Mouse (Mus musculus) induced T-regulatory cell, adult 2 months (primary cell): ENCODE data around the gene Stpg3.

Source experiments
- DNase-seq: peaks from one replicate; pipeline ENCODE4 v3.0.0-alpha.2; 2012; ENCODE audit warnings: low read depth

Stpg3 gene

GRCm38 (mm10) chr2:25207593-25207992, 6.8 kb downstream of the Stpg3 start:
- no peak for DNase-seq

DNA sequence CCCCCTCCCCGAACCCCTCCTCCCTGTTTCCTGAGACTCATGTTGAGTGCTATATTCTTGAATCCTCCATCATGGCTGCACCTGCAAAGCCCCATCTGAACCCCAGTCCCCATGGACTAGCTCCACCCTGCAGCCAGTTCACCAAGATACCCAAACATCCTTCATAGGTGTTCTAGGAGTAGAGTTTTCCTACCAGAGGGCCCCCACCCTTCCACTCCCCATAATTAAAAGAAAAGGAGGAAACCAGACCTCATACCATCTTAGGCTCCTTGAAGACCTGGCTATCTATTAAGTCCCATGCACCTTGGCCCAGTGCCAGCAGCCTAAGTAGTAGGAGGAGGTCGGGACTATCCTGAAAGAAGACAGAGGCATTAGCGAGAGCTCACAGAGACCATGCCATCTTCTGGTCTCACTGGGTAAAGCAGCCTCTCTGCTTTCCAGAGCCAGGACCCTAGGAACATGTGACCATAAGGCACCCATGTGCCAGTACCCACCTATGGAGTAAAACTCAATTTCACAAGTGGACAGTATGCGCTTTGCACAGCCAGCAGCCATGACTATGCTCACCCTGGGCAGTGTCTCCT, 10.7 kb downstream of the Stpg3 start:
- DNase-seq: peak; percentile 36

GRCm38 (mm10) chr2:25200631-25201030, 13.8 kb downstream of the Stpg3 start:
- DNase-seq: no peak

- DNase-seq: no peak
These were observed 16.5 kb downstream of the Stpg3 start for GRCm38 (mm10) chr2:25197946-25198345.

GRCm38 (mm10) chr2:25197191-25197590, 17.2 kb downstream of the Stpg3 start:
- no peak for DNase-seq

GRCm38 (mm10) chr2:25196172-25196954, 18.1 kb downstream of the Stpg3 start, which contains the start of gene Tor4a:
Tor4a (minus strand) TSS chr2:25196886.
- peak; percentile 87 for DNase-seq

- DNase-seq: peak; percentile 90
These were observed 19.0 kb downstream of the Stpg3 start for GRCm38 (mm10) chr2:25195211-25196156.

DNA sequence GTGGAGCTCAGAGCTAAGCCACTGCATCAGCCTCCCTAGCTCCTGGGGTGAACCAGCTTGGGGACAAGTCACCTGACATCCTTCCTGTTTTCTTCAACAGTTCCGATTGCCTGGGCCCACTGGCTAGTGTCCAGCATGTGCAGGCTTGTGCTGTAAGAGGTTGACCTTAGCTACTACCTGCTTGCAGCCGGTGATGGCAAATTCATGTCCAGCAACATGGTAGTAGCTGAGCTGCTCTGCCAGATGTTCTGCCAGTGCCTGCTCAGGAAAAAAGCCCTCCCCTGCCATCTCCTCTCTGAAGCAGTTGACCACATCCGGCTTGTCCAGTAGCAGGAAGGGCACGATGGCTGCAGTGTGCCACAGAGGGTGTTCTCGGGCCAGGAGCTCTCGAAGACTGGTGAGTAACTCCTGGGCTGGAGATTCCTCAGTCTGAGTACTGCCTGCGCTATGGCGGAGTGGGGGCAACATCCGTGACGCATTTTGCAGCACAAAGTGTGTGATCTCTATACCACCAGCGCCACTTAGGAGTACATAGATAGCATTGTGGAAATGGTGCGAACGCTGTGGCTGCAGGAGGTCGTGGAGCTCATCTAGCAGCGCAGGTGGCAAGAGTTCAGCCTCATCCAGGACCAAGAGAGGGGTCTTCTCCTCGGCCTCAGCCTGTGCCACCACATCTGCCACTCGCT, 19.8 kb downstream of the Stpg3 start:
- peak; percentile 67 for DNase-seq

- no peak for DNase-seq
These were observed 20.4 kb downstream of the Stpg3 start for GRCm38 (mm10) chr2:25194006-25194405.

DNA sequence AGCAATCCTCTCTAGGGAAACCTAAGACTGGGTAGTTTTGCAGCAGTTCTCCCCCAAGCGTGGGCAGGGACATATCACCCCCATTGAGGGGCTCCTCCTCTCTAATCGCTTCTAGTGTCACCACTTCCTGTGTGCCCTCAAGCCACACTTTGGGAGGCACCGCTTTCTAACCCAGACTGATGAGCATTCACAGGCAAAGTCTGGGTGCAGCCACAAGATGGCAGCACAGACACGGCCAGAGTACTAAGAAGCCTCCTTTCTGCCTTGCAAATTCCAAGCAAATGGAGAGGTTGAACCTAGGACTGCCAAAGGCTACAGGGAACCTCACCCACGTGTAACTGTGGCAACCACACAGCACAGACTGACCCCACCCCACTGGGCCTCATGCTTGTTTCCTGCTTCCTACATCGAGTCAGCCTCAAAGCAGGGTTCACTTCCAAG, 21.1 kb downstream of the Stpg3 start:
- DNase-seq: peak; percentile 94

- no peak for DNase-seq
These were observed 26.6 kb downstream of the Stpg3 start for GRCm38 (mm10) chr2:25187841-25188240.

DNA sequence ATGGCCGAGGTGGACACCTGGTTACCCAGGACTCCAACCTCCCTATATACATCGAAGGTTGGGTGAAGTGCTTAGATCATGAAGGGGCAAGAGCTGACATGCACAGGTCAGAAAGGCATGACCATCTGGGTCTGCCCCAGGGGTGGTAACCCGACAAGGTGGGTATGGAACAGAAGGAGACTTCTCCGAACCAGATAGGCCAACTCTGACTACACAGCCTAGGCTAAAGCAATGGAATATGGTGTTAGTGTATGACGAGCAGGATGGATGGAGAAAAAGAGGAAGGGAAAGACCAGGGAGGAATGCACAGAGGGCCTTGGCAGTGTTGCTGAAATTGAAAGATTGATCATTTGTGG, 27.9 kb downstream of the Stpg3 start:
- DNase-seq: no peak

DNA sequence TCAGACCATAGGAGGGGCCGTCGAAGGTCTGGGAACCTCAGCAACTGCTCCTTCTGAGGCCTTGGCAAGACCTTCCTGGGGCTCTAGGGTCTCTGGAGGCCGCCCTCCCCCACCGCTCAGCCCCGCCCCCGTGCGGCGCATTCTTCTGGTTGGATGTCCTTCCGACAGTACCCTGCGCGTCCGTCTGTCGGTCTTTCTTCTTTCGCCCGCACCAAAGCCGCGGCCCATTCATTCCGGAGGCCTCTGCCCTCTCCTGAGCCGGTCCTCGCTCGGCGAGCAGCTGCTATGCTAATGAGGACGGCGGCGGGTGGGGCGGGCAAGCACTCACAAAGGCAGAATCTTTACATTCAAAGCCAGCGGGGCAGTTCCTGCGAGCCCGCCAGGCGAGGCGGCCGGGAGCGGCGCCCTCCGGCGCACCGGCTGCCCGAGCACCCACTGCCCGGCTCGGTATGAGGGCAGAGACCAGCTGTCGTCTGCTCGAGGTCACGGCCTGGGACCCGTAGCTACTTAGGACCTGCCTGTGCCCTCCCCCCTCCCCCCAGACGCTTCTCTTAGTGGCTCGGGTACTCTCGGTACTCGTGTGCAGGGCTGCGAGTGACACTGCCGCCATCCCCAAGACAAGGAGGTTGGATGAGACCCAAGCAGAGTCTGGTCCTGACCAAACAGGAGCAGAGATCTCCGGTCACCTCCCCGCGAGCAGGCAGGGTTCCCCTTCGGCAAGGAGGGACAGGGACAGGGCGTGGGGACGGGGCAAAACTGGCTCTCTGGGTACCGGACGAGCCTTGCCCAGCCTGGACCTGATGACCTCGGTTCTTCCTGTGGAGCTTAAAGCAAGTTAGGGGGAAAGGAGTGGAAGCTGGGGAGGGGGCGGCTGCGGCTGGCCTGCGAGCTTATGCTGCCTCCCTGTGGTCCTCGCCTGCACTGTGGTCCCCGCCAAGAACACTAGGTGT, 28.5 kb downstream of the Stpg3 start:
- peak; percentile 80 for DNase-seq

DNA sequence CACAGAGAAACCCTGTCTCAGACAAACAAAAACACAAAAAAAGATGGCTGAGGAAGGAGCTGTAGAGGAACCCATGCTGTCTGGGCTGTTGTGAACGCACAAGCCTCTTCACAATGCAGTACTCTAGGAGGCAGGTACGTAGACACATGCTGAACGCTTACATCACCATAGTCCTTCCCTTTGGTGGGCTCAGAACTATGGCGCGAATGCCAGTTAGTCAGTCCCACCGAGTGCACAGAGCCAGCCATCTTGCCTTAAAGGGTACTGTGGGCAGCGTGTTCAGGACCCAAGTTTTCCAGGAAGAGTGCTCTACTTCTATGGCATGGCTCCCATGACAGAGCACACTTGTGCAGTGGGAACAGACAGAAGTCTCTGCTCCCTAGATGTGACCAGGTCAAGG, 29.9 kb downstream of the Stpg3 start:
- no peak for DNase-seq

GRCm38 (mm10) chr2:25183336-25183735, 31.1 kb downstream of the Stpg3 start:
- DNase-seq: peak; percentile 57

DNA sequence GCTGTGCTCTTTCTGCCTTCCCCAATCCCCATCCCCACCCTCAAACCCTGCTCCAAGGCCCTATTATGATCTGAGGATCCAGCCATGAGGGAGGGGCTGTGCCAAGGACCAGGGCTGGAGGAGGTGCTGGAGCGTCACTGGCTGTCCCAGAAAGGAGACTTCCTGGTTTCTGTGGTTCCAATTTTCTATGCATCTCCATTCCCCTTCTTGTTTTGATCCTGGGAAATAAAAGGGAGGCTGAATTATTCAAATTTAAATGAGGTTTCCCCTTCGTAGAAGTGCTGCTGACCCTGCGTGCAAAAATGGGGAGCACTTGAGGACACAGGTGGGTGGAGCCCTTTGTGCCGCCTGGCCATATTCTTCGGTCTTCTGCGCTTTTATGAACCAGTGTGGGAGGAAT, 31.8 kb downstream of the Stpg3 start:
- DNase-seq: no peak

DNA sequence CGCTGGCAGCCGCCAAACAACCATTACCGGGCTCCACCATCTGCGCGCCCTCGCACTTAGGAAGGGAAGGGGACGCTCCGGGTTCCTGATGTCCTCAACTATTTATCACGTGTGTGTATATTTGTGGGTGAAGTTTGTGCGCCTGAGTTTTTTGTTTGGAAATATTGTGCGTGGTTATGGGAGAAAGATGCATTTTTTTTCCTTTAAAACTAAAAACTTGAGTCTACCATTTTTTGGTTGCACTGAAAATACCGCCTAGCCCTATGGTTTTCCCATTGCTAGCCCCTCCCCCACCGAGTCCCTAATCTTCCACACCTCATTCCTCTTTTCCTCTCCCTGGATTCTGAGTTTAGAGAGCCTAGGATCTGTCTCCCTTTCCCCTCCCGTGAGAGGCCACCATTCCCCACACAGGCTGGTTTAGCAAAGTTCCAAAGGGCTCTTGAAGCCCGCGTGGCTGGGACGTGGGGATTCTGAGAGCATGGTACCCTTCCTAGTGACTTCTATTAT, 32.5 kb downstream of the Stpg3 start:
- no peak for DNase-seq

- DNase-seq: peak; percentile 79
These were observed 33.2 kb downstream of the Stpg3 start for GRCm38 (mm10) chr2:25180973-25181890.

GRCm38 (mm10) chr2:25180478-25180903, 33.9 kb downstream of the Stpg3 start, which contains the start of gene Nrarp:
Nrarp (plus strand) TSS chr2:25180758.
- DNase-seq: peak; percentile 94
